Mouse (Mus musculus) thymus, postnatal 10 days (tissue): ENCODE measurements around the gene Csnk2b.

Experiments used
- DNase-seq, 2 experiments: peaks; one replicate each; pipeline ENCODE4 v3.0.0; 2021; ENCODE audit warnings: low spot score in 2 of 2

The Csnk2b gene

GRCm38 (mm10) chr17:35121143-35121799, 582 bp downstream of the Csnk2b start, which contains the start of gene Gpank1:
TSS of gene Gpank1 (plus strand) at chr17:35121455.
- DNase-seq, result peak; percentile 98

DNA sequence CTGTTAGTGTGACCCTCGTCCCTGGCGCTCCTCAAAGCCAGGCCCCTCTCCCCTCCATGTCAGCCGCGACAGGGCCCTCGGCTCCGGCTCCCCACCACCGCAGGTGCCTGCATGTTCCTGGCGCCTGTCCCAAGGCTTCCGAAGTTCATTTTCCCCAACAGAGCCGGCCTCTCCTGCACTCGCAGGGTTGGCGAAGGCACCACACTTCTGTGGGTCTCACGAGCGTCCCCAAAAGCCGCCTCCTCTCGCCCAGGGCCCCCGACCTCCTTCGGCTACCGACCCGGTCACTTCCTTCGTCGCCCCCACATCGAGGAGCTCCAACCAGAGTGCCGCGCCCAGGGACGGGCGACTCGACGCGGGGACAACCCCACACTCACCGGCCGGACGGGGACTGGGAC, 1.1 kb downstream of the Csnk2b start:
- peak in 1 of 2 experiments; percentile 44 for DNase-seq

GRCm38 (mm10) chr17:35115046-35116019, 6.5 kb downstream of the Csnk2b start, which contains the start of gene Ly6g5b:
TSS of gene Ly6g5b (minus strand) at chr17:35115428.
- peak; percentile 32 to 61 for DNase-seq

DNA sequence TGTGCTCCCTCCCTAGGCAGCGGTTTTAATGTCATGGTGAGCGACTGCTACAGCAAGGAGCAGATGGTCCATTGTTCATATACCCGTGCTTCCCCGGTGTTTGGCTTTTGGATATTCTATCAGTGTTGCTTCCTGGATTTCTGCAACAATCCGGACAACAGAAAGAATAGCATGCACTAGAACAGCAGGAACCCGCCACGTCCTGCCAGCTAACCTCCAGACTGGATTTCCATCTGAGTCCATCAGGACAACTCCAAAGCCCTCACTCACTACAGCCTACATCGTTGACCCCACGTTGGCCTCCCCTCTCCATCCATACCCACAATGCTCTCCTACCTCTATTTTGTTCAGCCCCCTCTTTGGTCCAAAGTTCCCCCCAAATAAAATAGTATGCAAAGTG, 10.1 kb downstream of the Csnk2b start:
- DNase-seq, result no peak

- no peak for DNase-seq
These were observed 13.8 kb downstream of the Csnk2b start, which contains the start of gene Ly6g5c for GRCm38 (mm10) chr17:35108097-35108496. TSS of gene Ly6g5c (plus strand) at chr17:35108279.

GRCm38 (mm10) chr17:35106522-35106921, 15.3 kb downstream of the Csnk2b start:
- no peak for DNase-seq

GRCm38 (mm10) chr17:35105740-35106389, 16.0 kb downstream of the Csnk2b start:
- peak in 1 of 2 experiments; percentile 39 for DNase-seq

- DNase-seq, result no peak
These were observed 17.1 kb downstream of the Csnk2b start for GRCm38 (mm10) chr17:35104754-35105153.

- no peak for DNase-seq
These were observed 17.8 kb downstream of the Csnk2b start for GRCm38 (mm10) chr17:35104079-35104478.

DNA sequence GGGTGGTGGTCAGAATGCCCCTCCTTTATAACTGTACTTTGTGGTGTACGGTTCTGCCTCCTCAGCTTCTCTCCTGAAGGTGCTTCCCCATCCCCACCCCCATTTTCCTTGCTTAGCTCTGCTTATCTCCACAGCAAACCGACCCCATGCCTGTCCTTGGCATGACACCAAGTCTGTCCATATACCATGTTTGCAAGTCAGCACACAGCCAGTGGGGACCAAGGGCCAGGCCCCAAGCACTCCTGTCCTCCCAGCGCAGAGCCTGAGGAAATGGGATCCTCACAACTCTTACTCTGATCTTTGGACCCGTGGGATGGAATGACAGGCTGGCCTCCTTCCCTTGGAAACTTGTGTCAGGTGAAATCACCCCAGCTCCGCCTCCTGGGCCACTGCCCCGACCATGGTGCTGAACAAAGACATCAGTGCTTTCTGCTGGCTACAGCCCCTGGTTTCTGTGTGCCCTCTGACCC, 18.6 kb downstream of the Csnk2b start:
- DNase-seq, result no peak

- no peak for DNase-seq
These were observed 19.6 kb downstream of the Csnk2b start for GRCm38 (mm10) chr17:35102299-35102698.

DNA sequence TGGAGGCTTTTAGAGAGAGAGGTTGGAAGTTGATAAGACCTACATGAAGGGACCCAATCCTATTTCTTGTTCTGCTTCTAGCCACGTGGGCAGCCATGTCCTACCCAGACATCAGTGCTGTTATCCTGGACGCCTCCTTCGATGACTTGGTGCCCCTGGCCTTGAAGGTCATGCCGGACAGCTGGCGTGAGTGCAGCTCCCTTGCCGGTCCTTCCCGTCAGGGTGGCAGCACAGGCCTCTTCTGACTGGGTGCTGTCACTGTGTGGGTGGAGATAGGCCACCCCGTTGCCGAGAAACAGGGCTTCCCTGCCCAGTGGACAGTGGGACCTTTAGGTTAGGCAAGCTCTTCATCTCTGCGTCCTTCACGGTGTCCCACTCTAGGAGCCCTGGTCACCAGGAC, 20.7 kb downstream of the Csnk2b start:
- DNase-seq, result no peak

- no peak for DNase-seq
These were observed 21.6 kb downstream of the Csnk2b start for GRCm38 (mm10) chr17:35100196-35100765.

DNA sequence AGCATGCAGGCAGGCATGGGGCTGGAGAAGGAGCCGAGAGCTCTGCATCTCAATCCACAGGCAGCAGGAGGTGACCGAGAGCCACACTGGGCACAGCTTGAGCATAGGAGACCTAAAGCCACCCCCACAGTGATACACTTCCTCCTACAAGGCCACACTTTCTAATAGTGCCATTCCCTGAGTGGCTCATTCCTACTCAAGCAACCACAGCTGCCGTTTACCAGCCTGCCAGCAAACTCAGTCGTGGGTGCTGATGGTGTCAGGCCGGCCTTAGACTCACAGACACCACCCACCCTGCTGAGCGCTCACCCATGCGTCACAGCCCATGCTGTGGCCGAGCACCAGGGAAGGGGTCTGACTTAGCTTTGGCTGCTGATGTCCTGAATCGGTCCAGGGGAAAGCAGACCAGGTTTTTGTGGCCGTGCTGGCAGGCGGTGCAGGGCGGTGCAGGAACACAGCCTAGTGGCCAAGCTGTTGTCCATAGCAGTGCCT, 24.6 kb downstream of the Csnk2b start:
- no peak for DNase-seq

DNA sequence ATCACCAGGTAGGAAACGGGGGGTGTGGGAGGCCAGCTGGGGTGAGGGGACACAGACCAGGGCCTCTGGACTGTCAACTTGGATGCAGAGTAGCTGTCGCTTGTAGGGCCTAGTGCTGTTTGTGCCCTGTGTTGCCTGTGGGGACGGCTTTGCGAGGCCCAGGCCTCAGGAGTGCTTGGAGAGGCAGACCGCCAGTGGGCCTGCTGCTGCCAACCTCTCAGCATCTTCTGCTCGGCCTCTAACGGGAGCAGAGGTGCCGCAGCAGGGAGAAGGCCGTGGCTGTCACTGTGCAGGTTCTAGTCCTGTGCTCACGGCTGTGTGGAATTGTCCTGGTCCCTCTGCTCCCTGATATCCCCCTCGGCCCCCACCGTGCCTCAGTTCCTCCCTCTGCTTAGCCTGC, 25.3 kb downstream of the Csnk2b start:
- DNase-seq, result no peak

GRCm38 (mm10) chr17:35094475-35095365, 27.1 kb downstream of the Csnk2b start:
- DNase-seq, result no peak

GRCm38 (mm10) chr17:35092403-35093198, 29.3 kb downstream of the Csnk2b start:
- no peak for DNase-seq

- DNase-seq, result no peak
These were observed 31.5 kb downstream of the Csnk2b start for GRCm38 (mm10) chr17:35090166-35090932.
